ENCODE assay signal across 17 mouse cellular contexts in the genomic region with DNA sequence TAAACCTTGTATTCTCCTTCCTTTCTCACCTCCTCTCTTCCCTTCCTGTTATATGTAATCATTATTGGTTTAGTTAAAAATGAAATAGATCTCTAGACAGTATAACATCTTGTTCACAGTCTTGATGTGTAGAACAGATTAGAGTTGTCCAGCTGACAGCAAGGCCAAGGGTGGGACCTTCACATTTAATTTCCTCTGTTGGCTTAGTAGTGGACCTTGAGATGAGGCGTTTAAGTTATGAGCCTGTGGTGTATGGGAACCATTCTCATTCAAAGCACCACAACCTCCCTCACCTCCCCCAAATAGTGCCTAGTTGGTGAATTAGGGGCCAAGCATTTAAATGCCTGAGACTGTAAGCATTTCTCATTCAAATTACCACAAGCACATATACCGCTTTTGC. TPM values are rescaled to one million over a fixed set of nuclear protein-coding genes. Genes with fewer than 3 reads are reported as not detected.
A peak's percentile ranks its signal among the peaks of the same experiment; 100 is the strongest.
DNase-seq lines count a peak whose midpoint lies in the region; ATAC-seq lines count a peak whose summit lies in the region.
"Had no signal": no experiment of that assay in that cellular context is flagged by ENCODE, and none has a peak within 500 bp of the region (broad histone marks: within the 10 kb centered on the region; RNA-seq: fewer than 3 reads in every experiment).

No protein-coding gene starts in this region.

- ATAC-seq in hindbrain, embryonic 13.5 days (ENCODE audit: low FRiP score): no peak
- ATAC-seq: forebrain, embryonic 13.5 days; forebrain, embryonic 15.5 days; forebrain, postnatal 0 days had no signal

- no peaks in the 10 kb centered on the region for H3K4me1 ChIP-seq in hindbrain, embryonic 13.5 days (replicated peaks)
- H3K4me1 ChIP-seq: embryonic facial prominence, embryonic 10.5 days; embryonic facial prominence, embryonic 12.5 days; forebrain, embryonic 13.5 days; forebrain, embryonic 15.5 days had no signal

- no peak overlapping the region for H3K4me2 ChIP-seq in hindbrain, embryonic 13.5 days
- H3K4me2 ChIP-seq: embryonic facial prominence, embryonic 12.5 days; forebrain, embryonic 13.5 days; forebrain, embryonic 15.5 days had no signal

- no peaks in the 10 kb centered on the region for H3K27me3 ChIP-seq in hindbrain, embryonic 13.5 days
- H3K27me3 ChIP-seq: embryonic facial prominence, embryonic 12.5 days; forebrain, embryonic 13.5 days; forebrain, embryonic 15.5 days had no signal

- 90% methylated on average over 2 of the region's 2 CpGs for WGBS in hindbrain, embryonic 13.5 days

- no peaks in the 10 kb centered on the region for H3K9me3 ChIP-seq in hindbrain, embryonic 13.5 days
- H3K9me3 ChIP-seq: embryonic facial prominence, embryonic 10.5 days; embryonic facial prominence, embryonic 12.5 days; forebrain, embryonic 13.5 days; forebrain, embryonic 15.5 days had no signal

- H3K4me3 ChIP-seq in hindbrain, embryonic 13.5 days: no peak overlapping the region
- H3K4me3 ChIP-seq: embryonic facial prominence, embryonic 10.5 days; embryonic facial prominence, embryonic 12.5 days; forebrain, embryonic 13.5 days; forebrain, embryonic 15.5 days had no signal

- H3K36me3 ChIP-seq in hindbrain, embryonic 13.5 days: peaks cover 4% of the 10 kb centered on the region; the same call in 1 of the 2 replicates
- H3K36me3 ChIP-seq: embryonic facial prominence, embryonic 12.5 days; forebrain, embryonic 15.5 days had no signal

- H3K27ac ChIP-seq in hindbrain, embryonic 13.5 days: no peak overlapping the region
- H3K27ac ChIP-seq: embryonic facial prominence, embryonic 10.5 days; embryonic facial prominence, embryonic 12.5 days; forebrain, embryonic 13.5 days; forebrain, embryonic 15.5 days had no signal

- DNase-seq in adrenal gland, adult 2 months: peak; percentile 72
- DNase-seq in adrenal gland, postnatal 4 days (ENCODE audit: low spot score in 2 of 2): no peak
- DNase-seq in heart, adult 11 months: peak; percentile 29
- DNase-seq in heart, postnatal 14 days: no peak
- peak; percentile 30 for DNase-seq in adrenal gland, postnatal 14 days
- DNase-seq in ovary, adult 18-20 months (ENCODE audit: low spot score): no peak
- DNase-seq: cerebellum, adult 11-12 months; cerebellum, adult 2 months; cerebellum, adult 9-10 months; cerebellum, postnatal 10 days; cerebellum, postnatal 25 days; forebrain, postnatal 0 days had no signal

- intact Hi-C loops in heart, postnatal 14 days (cut with DNase I): loop anchor here (5.0 kb wide), 2 partner anchors 35 to 190 kb away; no protein-coding TSS in a partner anchor

- no peak overlapping the region for H3K9ac ChIP-seq in hindbrain, embryonic 13.5 days
- H3K9ac ChIP-seq: embryonic facial prominence, embryonic 12.5 days; forebrain, embryonic 13.5 days; forebrain, embryonic 15.5 days; forebrain, postnatal 0 days had no signal

RNA-seq across cellular contexts. Expression of a gene that starts 38.5 kb away (rescaled TPM):
- 1 to 10 TPM; 8.7 to 9.0 TPM for total RNA-seq in adrenal gland, adult 2 months (2021)
- 5.1 and 5.9 TPM in 2 replicates for polyA plus RNA-seq in adrenal gland, adult 2 months (2012; rRNA removed)
- total RNA-seq in adrenal gland, postnatal 4 days (2021): 10 to 100 TPM; 23.7 to 26.2 TPM
- total RNA-seq in heart, postnatal 14 days (2021): 10 to 100 TPM; 16.1 to 17.9 TPM
- 14.0 and 14.4 TPM in 2 replicates for total RNA-seq in adrenal gland, postnatal 14 days (2021)
- polyA plus RNA-seq in hindbrain, embryonic 13.5 days (2015; fragmentation: Nextera tagmentation; extraction: Ambion mirVana): 5.0 TPM in 2 replicates

RNA-seq across cellular contexts. Expression of a gene that starts 58.1 kb away (rescaled TPM):
- total RNA-seq in adrenal gland, adult 2 months (2021): 10 to 100 TPM; 17.9 to 21.6 TPM
- 5.8 and 7.6 TPM in 2 replicates for polyA plus RNA-seq in adrenal gland, adult 2 months (2012; rRNA removed)
- total RNA-seq in adrenal gland, postnatal 4 days (2021): 10 to 100 TPM; 17.3 to 21.9 TPM
- 10 to 100 TPM; 13.3 to 13.6 TPM for total RNA-seq in heart, postnatal 14 days (2021)
- total RNA-seq in adrenal gland, postnatal 14 days (2021): 13.5 and 15.4 TPM in 2 replicates
- polyA plus RNA-seq in hindbrain, embryonic 13.5 days (2015; fragmentation: Nextera tagmentation; extraction: Ambion mirVana): 34.1 and 36.1 TPM in 2 replicates

RNA-seq across cellular contexts. Expression of a gene that starts 58.3 kb away (rescaled TPM):
- 10 to 100 TPM in 1 of 2 experiments, 1 to 10 TPM in 1; 9.4 to 12.6 TPM for total RNA-seq in adrenal gland, adult 2 months (2021)
- 0.61 and 0.95 TPM in 2 replicates for polyA plus RNA-seq in adrenal gland, adult 2 months (2012; rRNA removed)
- total RNA-seq in adrenal gland, postnatal 4 days (2021): 10 to 100 TPM; 20.6 to 24.1 TPM
- 10 to 100 TPM in 1 of 2 experiments, 1 to 10 TPM in 1; 9.2 to 10.8 TPM for total RNA-seq in heart, postnatal 14 days (2021)
- 13.5 and 14.3 TPM in 2 replicates for total RNA-seq in adrenal gland, postnatal 14 days (2021)
- 29.3 and 31.8 TPM in 2 replicates for polyA plus RNA-seq in hindbrain, embryonic 13.5 days (2015; fragmentation: Nextera tagmentation; extraction: Ambion mirVana)

Comparison
In these comparisons a context has a peak if more than half of its experiments do, and no peak if none do; other contexts are left out.
1. DNase-seq: peak in adrenal gland, adult 2 months (single experiment), heart, adult 11 months (single experiment) and adrenal gland, postnatal 14 days (single experiment); none in adrenal gland, postnatal 4 days (0 of 2), heart, postnatal 14 days (0 of 2) and ovary, adult 18-20 months (single experiment).